Mouse (Mus musculus) right cerebral cortex, postnatal 14 days (tissue): ENCODE measurements around the gene Zic4.

Source experiments
- DNase-seq: peaks from one replicate; pipeline ENCODE4 v3.0.0; 2022

The Zic4 gene

GRCm38 (mm10) chr9:91364127-91364970, 2.1 kb downstream of the Zic4 start:
- DNase-seq, result no peak

- DNase-seq, result no peak
Observed at GRCm38 (mm10) chr9:91364971-91365501, 2.8 kb downstream of the Zic4 start.

- DNase-seq, result no peak
Observed at GRCm38 (mm10) chr9:91365664-91366063, 3.5 kb downstream of the Zic4 start, which contains the start of gene Zic1. Gene Zic1 (minus strand): TSS chr9:91365810.

- DNase-seq, result no peak
Observed at GRCm38 (mm10) chr9:91366226-91366998, 4.2 kb downstream of the Zic4 start.

GRCm38 (mm10) chr9:91366999-91367811, 5.0 kb downstream of the Zic4 start:
- DNase-seq, result no peak

- DNase-seq, result no peak
Observed at GRCm38 (mm10) chr9:91368150-91368549, 5.9 kb downstream of the Zic4 start.

GRCm38 (mm10) chr9:91368946-91369292, 6.7 kb downstream of the Zic4 start:
- DNase-seq, result no peak

GRCm38 (mm10) chr9:91369293-91369991, 7.2 kb downstream of the Zic4 start:
- no peak for DNase-seq

GRCm38 (mm10) chr9:91370191-91370708, 8.0 kb downstream of the Zic4 start:
- DNase-seq, result no peak

GRCm38 (mm10) chr9:91371011-91371410, 8.8 kb downstream of the Zic4 start:
- DNase-seq, result no peak

GRCm38 (mm10) chr9:91371608-91372007, 9.4 kb downstream of the Zic4 start:
- DNase-seq, result no peak

GRCm38 (mm10) chr9:91373811-91374575, 11.8 kb downstream of the Zic4 start:
- no peak for DNase-seq

GRCm38 (mm10) chr9:91374665-91375064, 12.5 kb downstream of the Zic4 start:
- no peak for DNase-seq

GRCm38 (mm10) chr9:91377036-91377872, 15.0 kb downstream of the Zic4 start:
- DNase-seq, result no peak

- no peak for DNase-seq
Observed at GRCm38 (mm10) chr9:91377873-91378150, 15.6 kb downstream of the Zic4 start.

GRCm38 (mm10) chr9:91378411-91379299, 16.4 kb downstream of the Zic4 start:
- DNase-seq, result no peak

GRCm38 (mm10) chr9:91379300-91379635, 17.1 kb downstream of the Zic4 start:
- no peak for DNase-seq

GRCm38 (mm10) chr9:91379781-91380457, 17.7 kb downstream of the Zic4 start:
- DNase-seq, result no peak

- DNase-seq, result no peak
Observed at GRCm38 (mm10) chr9:91380458-91380914, 18.3 kb downstream of the Zic4 start.
